Mouse (Mus musculus) kidney, embryonic 16.5 days (tissue): ENCODE measurements at regions not wholly inside any gene's neighbourhood (a gene's known extent, or its start where the extent isn't known, plus 50 kb on each side); places are given as distances from the start of the nearest gene placed in this dataset.

Experiments
- ATAC-seq: fragments of 200-750 bp; cut with Nextera tagmentation; 2 replicates; pipeline ENCODE4 v1.8.0; 2017; ENCODE audit warnings: moderate TSS enrichment; ENCODE audit not compliant: low FRiP score, low TSS enrichment
- H3K27ac ChIP-seq: fragments of 300-500 bp; sonication (generic); 2 replicates; pipeline ENCODE4 v1.5.1; 2014; ENCODE audit warnings: low read length
- H3K27me3 ChIP-seq: fragments of 300-500 bp; sonication (generic); 2 replicates; pipeline ENCODE4 v1.6.1; 2014; ENCODE audit warnings: low read length, control low read depth, mixed read lengths; ENCODE audit not compliant: insufficient read depth
- H3K36me3 ChIP-seq: fragments of 300-500 bp; sonication (generic); 2 replicates; pipeline ENCODE4 v1.6.1; 2014; ENCODE audit warnings: low read length, control low read depth, mixed read lengths; ENCODE audit not compliant: insufficient read depth
- H3K4me1 ChIP-seq: fragments of 300-500 bp; sonication (generic); 2 replicates; pipeline ENCODE4 v1.6.1; 2014; ENCODE audit warnings: low read length, control low read depth, mixed read lengths; ENCODE audit not compliant: insufficient read depth
- H3K4me2 ChIP-seq: fragments of 300-500 bp; sonication (generic); replicated peaks from 2 replicates; pipeline ENCODE4 v1.6.1; 2014; ENCODE audit warnings: low read depth, low read length
- H3K4me3 ChIP-seq: fragments of 300-500 bp; sonication (generic); 2 replicates; pipeline ENCODE4 v1.5.1; 2014; ENCODE audit warnings: mild to moderate bottlenecking, low read length
- H3K9ac ChIP-seq: fragments of 300-500 bp; sonication (generic); replicated peaks from 2 replicates; pipeline ENCODE4 v1.6.1; 2014; ENCODE audit warnings: low read length
- H3K9me3 ChIP-seq: fragments of 300-500 bp; sonication (generic); 2 replicates; pipeline ENCODE4 v1.6.1; 2016; ENCODE audit warnings: low read length, control low read depth
- WGBS: fragments of 180-500 bp; shearing (Covaris S2); extraction: QIAGEN DNeasy Blood & Tissue Kit; methylation state at CpG from one replicate; pipeline ENCODE4 v1.1.7; 2014; 5-methylcytosine and 5-hydroxymethylcytosine counted together

- Histone ChIP-seq H3K36me3 (no peaks in the 10 kb centered on the region), H3K9ac (peak overlapping the region; percentile 48; the same call in 1 of the 2 replicates), H3K4me3 (peak overlapping the region; percentile 30), H3K27ac (no peak overlapping the region), H3K27me3 (peaks cover 56% of the 10 kb centered on the region), H3K4me2 (peak overlapping the region; percentile 52), H3K4me1 (peaks cover 18% of the 10 kb centered on the region), H3K9me3 (no peaks in the 10 kb centered on the region)
- WGBS: 7% methylated on average over 13 of the region's 13 CpGs
- 0 out of 2 replicates have a peak, but pooled peaks have one; percentile 41 for ATAC-seq
Observed at GRCm38 (mm10) chr5:120304295-120304701, 127.2 kb upstream of the Lhx5 start.

DNA sequence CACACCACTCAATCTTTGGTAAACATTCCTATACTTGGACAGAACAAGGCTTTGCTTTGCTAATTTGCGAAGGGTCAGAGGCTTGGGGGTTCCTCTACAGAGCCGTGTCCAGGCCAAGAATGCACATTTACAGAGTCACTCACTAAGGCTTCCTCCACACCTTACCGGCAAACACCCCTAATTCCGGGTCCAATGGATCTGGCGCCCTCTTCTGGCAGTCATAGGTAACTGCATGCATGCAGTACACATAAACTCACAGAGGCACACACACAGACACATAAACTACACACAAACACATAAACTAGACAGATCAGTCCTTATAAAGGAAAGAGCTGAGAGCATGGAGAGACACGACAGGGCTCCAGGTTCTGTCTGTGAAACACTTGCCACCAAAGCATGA is 119.2 kb upstream of the Lhx5 start:
- 88% methylated on average over 6 of the region's 6 CpGs for WGBS
- no peak for ATAC-seq
- no peak overlapping the region for H3K9ac ChIP-seq
- H3K27me3 ChIP-seq: no peaks in the 10 kb centered on the region
- H3K4me3 ChIP-seq: no peak overlapping the region
- no peak overlapping the region for H3K27ac ChIP-seq
- H3K9me3 ChIP-seq: no peaks in the 10 kb centered on the region; the same call in 1 of the 2 replicates
- H3K4me1 ChIP-seq: no peaks in the 10 kb centered on the region
- no peak overlapping the region for H3K4me2 ChIP-seq
- no peaks in the 10 kb centered on the region for H3K36me3 ChIP-seq

GRCm38 (mm10) chr5:120313984-120314383 is 117.5 kb upstream of the Lhx5 start:
- H3K36me3 ChIP-seq: no peaks in the 10 kb centered on the region
- no peaks in the 10 kb centered on the region; the same call in 1 of the 2 replicates for H3K9me3 ChIP-seq
- no peaks in the 10 kb centered on the region for H3K27me3 ChIP-seq
- H3K4me2 ChIP-seq: no peak overlapping the region
- no peak overlapping the region for H3K27ac ChIP-seq
- no peak overlapping the region for H3K9ac ChIP-seq
- no peaks in the 10 kb centered on the region for H3K4me1 ChIP-seq
- ATAC-seq: no peak
- no peak overlapping the region for H3K4me3 ChIP-seq
- WGBS: 79% methylated on average over 6 of the region's 6 CpGs

GRCm38 (mm10) chr5:120315116-120315515 is 116.4 kb upstream of the Lhx5 start:
- H3K27ac ChIP-seq: no peak overlapping the region
- no peaks in the 10 kb centered on the region; the same call in 1 of the 2 replicates for H3K9me3 ChIP-seq
- H3K9ac ChIP-seq: no peak overlapping the region
- no peaks in the 10 kb centered on the region for H3K4me1 ChIP-seq
- no peaks in the 10 kb centered on the region for H3K27me3 ChIP-seq
- no peaks in the 10 kb centered on the region for H3K36me3 ChIP-seq
- no peak overlapping the region for H3K4me2 ChIP-seq
- no peak overlapping the region for H3K4me3 ChIP-seq
- WGBS: 60% methylated on average over 8 of the region's 8 CpGs
- no peak for ATAC-seq

DNA sequence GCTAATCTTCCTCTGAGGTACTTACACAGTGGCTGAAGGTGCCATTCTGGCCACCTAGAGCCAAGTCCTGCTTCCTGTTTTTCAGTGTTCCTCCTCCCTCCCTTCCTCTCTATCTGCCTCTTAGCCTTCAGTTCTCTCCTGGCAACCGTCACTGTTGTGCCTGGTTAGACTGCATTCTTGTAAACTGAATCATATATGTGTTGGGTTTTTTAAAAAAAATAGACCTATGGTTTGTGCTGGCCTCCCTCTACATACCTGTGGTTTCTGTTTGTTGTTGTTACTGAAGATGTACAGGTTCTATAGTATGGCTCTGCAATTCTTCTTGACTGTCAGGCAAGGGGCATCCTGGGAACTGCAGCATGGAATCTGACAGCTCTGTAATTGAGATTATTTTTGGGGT is 112.5 kb upstream of the Lhx5 start:
- H3K27ac ChIP-seq: no peak overlapping the region
- H3K9me3 ChIP-seq: no peaks in the 10 kb centered on the region
- H3K9ac ChIP-seq: no peak overlapping the region
- H3K4me2 ChIP-seq: no peak overlapping the region
- H3K4me1 ChIP-seq: no peaks in the 10 kb centered on the region
- no peaks in the 10 kb centered on the region for H3K36me3 ChIP-seq
- WGBS: 21% methylated on average over 1 of the region's 1 CpGs
- no peak for ATAC-seq
- no peak overlapping the region for H3K4me3 ChIP-seq
- H3K27me3 ChIP-seq: peaks cover 23% of the 10 kb centered on the region; the same call in 1 of the 2 replicates

DNA sequence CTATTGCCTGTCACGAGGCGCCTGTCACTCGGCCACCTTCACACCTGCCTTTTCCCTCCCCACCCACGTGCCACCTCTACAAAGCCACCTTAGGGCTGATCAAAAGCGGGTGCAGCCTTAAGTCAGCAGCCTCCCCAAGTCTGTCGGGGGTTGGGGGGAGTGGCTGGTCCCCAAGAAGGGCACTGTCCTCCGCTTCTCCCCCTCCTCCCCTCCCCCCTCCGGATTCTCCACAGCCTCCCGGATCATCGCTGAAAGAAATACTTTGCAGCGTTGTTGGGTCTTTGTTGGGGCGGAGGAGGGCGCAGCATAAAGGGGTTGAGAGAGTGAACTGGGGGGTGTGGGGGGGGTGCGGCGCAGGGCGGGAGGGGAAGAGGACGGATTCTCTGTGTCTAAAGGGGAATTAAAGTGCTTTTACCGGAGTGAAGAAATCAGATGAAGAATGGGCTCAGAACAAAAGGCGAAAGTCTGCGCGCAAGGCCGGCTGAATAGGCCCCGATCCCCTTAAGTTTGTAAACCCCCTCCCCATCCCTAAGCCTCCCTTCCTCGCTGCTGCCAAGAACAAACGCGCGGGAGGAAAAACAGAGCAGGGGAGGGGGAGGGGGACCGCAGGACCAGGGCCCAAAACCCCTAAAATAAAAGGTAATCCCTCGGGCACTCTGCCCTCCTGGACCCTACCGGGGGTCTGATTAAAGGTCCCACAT is 109.3 kb upstream of the Lhx5 start:
- Histone ChIP-seq H3K27me3 (peaks cover 34% of the 10 kb centered on the region), H3K9ac (peak overlapping the region; percentile 24; the same call in 1 of the 2 replicates)
- ATAC-seq: no peak

DNA sequence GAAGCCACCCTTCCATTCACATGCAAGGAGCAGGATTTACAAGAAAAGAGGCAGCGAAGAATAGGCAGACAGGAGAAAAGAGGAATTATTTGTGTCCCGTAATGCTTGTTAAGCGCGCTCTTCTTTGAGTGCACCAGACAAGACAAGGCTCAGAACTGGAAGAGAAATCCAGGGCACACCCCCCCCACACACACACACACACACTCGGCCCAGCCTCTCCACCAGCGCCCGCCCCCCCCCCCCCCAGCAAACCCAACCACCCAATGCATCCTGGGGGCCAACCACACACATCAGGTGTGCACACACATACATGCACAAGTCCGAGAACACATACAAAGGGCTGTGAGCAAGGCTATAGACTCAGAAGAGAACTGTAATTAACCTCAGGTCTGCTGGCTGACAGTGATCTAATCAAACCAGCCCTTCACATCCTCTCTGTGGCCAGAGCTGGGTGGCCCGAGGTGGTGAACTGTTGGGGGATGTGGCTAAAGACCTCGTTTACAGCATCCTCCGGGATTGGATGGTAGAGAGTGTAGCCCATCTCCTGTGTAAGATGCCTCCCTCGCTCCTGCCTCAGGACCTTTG is 108.7 kb upstream of the Lhx5 start:
- H3K27ac ChIP-seq: no peak overlapping the region
- H3K36me3 ChIP-seq: no peaks in the 10 kb centered on the region
- no peaks in the 10 kb centered on the region for H3K4me1 ChIP-seq
- peak overlapping the region; percentile 42 for H3K4me2 ChIP-seq
- H3K9me3 ChIP-seq: no peaks in the 10 kb centered on the region
- 0 out of 2 replicates have a peak overlapping the region, but pooled peaks have one; percentile 24 for H3K9ac ChIP-seq
- WGBS: 16% methylated on average over 12 of the region's 12 CpGs
- ATAC-seq: no peak
- peaks cover 34% of the 10 kb centered on the region for H3K27me3 ChIP-seq
- H3K4me3 ChIP-seq: peak overlapping the region; percentile 14; the same call in 1 of the 2 replicates

More for the DNA sequence above, 109.3 kb upstream of the Lhx5 start:
- Histone ChIP-seq H3K9me3 (no peaks in the 10 kb centered on the region), H3K4me3 (peak overlapping the region; percentile 14; the same call in 1 of the 2 replicates), H3K4me1 (no peaks in the 10 kb centered on the region), H3K4me2 (peak overlapping the region; percentile 42), H3K27ac (no peak overlapping the region), H3K36me3 (no peaks in the 10 kb centered on the region)
- WGBS: 1% methylated on average over 27 of the region's 30 CpGs

- no peak overlapping the region for H3K4me3 ChIP-seq
- H3K27me3 ChIP-seq: peaks cover 34% of the 10 kb centered on the region
- no peak for ATAC-seq
- H3K9ac ChIP-seq: no peak overlapping the region
- no peaks in the 10 kb centered on the region for H3K36me3 ChIP-seq
- H3K4me2 ChIP-seq: no peak overlapping the region
- H3K27ac ChIP-seq: no peak overlapping the region
- no peaks in the 10 kb centered on the region for H3K9me3 ChIP-seq
- no peaks in the 10 kb centered on the region for H3K4me1 ChIP-seq
- WGBS: 92% methylated on average over 2 of the region's 2 CpGs
Observed at GRCm38 (mm10) chr5:120324111-120324510, 107.4 kb upstream of the Lhx5 start.

GRCm38 (mm10) chr5:120325386-120325910 is 106.1 kb upstream of the Lhx5 start:
- 57% methylated on average over 16 of the region's 16 CpGs for WGBS
- no peak for ATAC-seq
- Histone ChIP-seq H3K4me3 (no peak overlapping the region), H3K36me3 (no peaks in the 10 kb centered on the region), H3K9ac (no peak overlapping the region), H3K4me1 (0 out of 2 replicates have a peak, but pooled peaks cover 3% of the 10 kb centered on the region), H3K27ac (no peak overlapping the region), H3K9me3 (no peaks in the 10 kb centered on the region), H3K4me2 (no peak overlapping the region), H3K27me3 (peaks cover 34% of the 10 kb centered on the region)

DNA sequence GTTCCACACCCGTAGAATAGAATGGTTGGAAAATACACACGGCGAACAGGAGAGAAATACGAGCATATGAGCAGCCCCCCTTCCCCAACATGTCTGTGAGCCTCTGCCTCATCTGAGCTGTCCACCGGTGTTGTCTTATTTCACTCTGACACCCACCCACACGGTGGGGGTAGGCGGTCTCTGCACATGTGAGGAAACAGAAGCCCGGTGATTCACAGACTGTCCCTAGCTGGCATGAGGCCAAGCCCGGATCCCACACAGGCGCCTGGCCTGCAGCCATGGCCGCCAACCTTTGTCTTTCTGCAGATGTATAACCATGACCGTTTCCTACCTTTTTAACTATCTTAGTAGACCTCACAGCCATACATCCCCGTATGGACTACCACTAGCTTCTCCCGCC is 99.5 kb upstream of the Lhx5 start:
- Histone ChIP-seq H3K9me3 (no peaks in the 10 kb centered on the region), H3K9ac (no peak overlapping the region), H3K4me2 (no peak overlapping the region), H3K27me3 (peaks cover 4% of the 10 kb centered on the region; the same call in 1 of the 2 replicates), H3K27ac (no peak overlapping the region), H3K4me1 (peaks cover 9% of the 10 kb centered on the region; the same call in 1 of the 2 replicates), H3K36me3 (no peaks in the 10 kb centered on the region), H3K4me3 (no peak overlapping the region)
- WGBS: 49% methylated on average over 14 of the region's 14 CpGs
- ATAC-seq: 0 out of 2 replicates have a peak, but pooled peaks have one; percentile 51
